Mouse (Mus musculus): ENCODE measurements around the gene Yif1b. TPM values are rescaled to one million over a fixed set of nuclear protein-coding genes. Genes with fewer than 3 reads are reported as not detected.

Yif1b gene
- total RNA-seq (2023): 21.5 to 26.9 TPM (median 23.7 TPM) in 4 replicates

DNA sequence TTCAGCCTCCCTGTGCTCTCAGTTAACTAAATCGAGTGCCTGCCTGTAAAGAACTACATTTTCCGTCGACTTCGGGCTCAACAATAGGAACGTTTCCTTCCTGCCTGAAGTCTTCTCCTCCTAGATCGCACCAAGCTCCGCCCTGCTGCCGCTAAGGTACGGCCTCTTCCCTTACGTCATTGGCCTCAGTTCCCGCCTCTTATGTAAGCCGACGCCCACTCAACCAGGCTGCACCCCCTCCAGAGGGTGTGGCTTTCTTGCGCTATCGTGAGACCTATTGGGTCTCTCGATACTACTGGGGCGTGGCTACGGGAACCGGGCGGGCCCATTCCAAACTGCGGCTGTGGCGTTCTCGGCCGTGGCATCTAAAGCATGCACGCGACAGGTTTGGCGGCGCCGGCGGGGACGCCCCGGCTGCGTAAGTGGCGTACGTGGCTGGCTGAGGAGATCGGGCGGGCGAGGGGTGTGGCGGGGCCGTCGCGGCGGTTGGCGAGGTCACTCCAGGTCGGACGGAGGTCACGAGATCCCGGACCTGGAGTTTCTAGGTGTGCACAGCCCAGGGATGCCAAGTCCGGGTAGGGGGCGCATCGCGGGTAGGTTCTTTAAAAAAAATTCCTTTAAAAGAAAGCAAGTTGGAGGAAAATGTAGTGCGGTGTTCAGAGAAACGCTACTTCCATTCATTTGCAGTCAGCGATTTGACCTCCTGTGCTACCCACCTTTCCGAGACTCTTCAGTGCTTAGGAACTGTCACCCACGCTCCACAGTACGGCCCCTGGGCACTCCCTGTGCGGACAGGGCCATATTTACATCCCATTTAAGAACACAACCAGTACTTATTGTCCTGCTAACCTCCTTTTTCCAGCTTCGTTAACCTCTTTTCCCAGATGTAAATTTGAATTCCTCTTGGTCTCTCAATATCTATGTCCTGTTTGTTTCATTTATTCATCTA lies at the start of gene Yif1b:
Gene Yif1b (plus strand): TSS at position 311 of the 949 bp plus-strand sequence.

DNA sequence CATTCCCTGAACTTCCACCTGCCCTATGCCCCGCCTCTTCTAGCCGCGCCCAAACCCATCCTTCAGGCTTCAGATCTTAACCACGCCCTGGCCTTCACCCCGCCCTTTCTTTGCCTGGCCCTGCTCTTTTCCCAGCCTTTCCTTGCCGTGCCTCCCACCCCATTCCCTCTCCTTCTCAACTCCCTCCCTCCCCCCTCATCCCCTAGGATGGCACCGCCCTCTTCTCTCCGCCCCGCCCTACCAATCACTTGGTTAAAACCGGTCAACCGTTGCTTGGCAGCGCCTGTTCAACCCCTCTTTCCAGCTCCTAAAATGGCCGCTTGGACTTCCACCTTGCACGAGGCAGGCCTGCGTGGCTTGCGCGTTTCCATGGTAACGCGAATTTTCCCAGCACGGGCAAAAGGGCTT lies 24.4 kb upstream of the Yif1b start, which contains the start of gene Catsperg1:
Gene Catsperg1 (minus strand): TSS at position 361 of the 408 bp plus-strand sequence.

DNA sequence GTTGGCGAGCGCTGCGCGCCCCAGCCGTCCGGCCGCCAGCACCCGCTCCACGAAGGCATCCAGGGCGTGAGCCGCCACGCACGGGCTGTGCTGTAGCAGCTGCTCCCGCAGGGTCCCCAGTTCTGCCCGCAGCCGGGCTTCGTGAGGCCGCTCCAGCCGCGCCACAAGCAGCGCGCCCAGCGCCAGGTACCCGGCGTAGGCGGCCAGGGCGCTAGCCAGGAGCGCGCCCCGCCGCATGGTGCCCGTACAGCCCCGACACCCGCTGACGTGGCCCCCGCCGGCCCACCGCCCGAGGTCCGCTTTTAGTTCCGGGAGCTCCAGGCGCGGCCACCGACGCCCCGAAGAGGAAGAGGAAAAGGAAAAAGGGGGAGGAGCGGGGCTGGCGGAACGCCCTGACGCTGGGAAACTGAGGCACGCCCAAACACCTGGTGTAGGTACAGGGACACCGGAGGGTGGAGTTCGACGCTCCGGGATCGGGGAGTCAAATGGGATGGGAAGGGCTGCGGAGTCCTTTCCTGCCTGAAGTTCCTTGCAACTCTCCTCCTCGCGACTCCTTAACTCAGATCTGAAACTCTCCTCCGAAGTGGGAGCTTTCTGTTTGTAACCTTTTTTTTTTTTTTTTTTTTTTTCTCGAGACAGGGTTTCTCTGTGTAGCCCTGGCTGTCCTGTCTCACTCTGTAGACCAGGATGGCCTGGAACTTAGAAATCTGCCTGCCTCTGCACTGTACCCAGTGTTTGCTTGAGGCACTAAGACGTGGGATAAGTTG lies 5.7 kb upstream of the Yif1b start, which contains the start of gene Kcnk6:
Gene Kcnk6 (minus strand): TSS at position 269 of the 767 bp plus-strand sequence.

DNA sequence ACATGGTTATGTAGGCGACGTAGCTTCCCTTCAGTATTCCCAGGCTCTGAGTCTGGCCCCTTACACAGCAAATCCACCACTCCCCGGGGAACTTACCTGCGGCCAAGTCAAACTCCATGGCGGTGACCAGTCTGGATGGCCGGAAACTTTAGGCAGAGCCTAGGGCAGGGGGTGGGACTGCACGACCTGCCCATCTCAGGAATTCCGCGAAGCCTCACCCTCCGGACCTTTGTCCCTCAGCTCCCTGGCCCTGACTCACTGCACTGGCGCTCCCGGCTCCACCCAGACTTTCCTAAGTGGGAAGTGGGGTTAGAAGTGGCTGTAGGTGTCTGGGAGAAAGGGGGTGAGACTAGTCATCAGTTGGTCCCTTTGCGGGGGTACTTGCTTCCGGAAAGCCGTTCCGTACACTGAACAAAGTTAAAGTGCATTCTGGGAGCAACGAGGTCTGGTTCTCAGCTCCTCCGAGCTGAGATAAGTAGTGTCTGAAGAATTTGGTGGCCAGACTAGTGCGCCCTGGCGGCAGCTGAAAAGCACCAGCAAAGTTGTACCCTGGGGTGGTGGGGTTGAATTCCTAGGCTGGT lies 10.2 kb downstream of the Yif1b start, which contains the start of gene 2200002D01Rik:
Gene 2200002D01Rik (minus strand): TSS at position 206 of the 581 bp plus-strand sequence.

DNA sequence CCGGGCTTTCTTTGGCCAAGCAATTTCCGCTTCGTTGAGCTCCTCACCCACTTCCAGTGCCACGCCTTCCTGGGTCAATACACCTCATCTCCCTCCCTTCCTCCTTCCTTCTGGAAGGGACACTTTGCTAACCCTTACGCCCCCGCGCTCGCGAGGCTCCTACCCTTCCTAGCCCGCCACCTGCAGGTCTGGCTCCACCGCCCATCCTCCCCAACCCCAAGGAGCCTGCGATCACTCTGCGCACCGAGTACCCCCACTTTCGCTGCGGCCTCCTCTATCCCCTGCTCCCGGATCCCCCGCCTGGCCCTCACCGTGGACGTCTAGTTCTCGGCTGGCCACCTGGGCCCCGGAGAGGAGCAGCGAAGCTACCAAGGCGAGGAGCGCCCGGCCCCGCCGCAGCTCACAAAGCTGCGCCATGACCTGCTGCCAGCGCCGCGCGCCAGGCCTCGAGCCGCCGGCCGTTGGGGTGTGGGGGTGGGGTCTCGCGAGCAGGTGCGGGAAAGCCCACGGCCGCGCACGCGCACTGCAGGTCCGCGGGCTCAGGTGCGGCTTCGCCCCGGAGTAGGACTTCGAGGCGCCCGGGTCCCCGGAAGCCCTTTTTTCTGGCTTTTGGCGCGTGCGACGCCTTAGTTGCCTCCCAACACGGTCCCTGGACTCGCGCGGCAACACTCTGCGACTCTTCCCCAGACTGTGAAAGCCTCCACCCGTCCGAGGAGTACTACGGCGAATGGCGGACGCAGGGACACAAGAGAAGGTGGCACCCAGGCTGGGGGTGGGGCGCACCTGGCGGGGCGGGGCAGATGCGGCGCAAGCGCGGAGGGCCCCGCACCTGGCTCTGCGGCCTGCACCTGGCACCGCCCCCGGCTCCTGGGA lies 43.3 kb downstream of the Yif1b start, which contains the start of gene Spint2:
Gene Spint2 (minus strand): TSS at position 712 of the 873 bp plus-strand sequence.

DNA sequence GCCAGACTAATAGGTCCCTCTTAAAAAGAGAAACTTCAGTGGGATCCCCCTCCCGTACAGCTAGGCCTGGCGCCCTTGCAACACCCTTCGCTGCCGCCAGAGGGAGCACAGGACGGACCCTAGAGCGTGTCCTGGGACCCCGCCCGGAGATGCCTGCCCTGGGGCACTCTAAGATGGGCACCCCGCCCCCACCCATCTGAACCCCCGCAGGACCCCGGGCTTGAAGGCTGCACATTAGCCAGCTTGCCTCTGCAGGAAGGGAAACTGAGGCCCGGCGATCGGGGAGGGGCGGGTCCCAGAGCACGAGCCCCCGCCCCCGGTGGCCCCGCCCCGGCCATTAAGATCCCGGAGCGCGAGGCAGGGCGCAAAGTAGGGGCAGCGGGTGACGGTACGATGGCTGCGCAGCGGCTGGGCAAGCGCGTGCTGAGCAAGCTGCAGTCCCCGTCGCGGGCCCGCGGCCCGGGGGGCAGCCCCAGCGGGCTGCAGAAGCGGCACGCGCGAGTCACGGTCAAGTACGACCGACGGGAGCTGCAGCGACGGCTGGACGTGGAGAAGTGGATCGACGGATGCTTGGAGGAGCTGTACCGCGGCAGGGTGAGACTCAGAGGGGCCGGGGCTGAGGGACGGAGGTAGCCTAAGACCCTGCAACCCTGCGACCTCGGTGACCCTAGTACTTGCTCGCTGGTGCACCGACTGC lies 51.0 kb downstream of the Yif1b start, which contains the start of gene Ppp1r14a:
Gene Ppp1r14a (plus strand): TSS at position 367 of the 697 bp plus-strand sequence.

Other genes with a start within 250 kb of the Yif1b start
- 0.18 to 0.60 TPM (median 0.46 TPM) in 4 replicates for gene Ryr1, start 113.2 kb upstream of the Yif1b start, total RNA-seq (2023)
- gene Rasgrp4, start 103.5 kb upstream of the Yif1b start, total RNA-seq (2023): 3.2 to 5.5 TPM (median 3.9 TPM) in 4 replicates
- gene Fam98c, start 82.1 kb upstream of the Yif1b start, total RNA-seq (2023): 25.1 to 29.8 TPM (median 26.9 TPM) in 4 replicates
- gene Ggn, start 68.1 kb upstream of the Yif1b start, total RNA-seq (2023): 0.33 TPM in 1 of 4 replicates, not detected in the others
- gene Spred3, start 67.9 kb upstream of the Yif1b start, total RNA-seq (2023): 1.3 to 3.5 TPM (median 2.6 TPM) in 4 replicates
- gene Psmd8, start 57.6 kb upstream of the Yif1b start, total RNA-seq (2023): 226 to 244 TPM (median 237 TPM) in 4 replicates
- 1.5 to 3.6 TPM (median 1.8 TPM) in 4 replicates for gene Catsperg1, start 24.3 kb upstream of the Yif1b start, total RNA-seq (2023)
- gene Kcnk6, start 5.8 kb upstream of the Yif1b start, total RNA-seq (2023): 1.0 to 1.4 TPM (median 1.2 TPM) in 4 replicates
- gene 2200002D01Rik, start 10.1 kb downstream of the Yif1b start, total RNA-seq (2023): 0.66 to 3.5 TPM (median 3.3 TPM) in 4 replicates
- 34.2 to 44.3 TPM (median 35.8 TPM) in 4 replicates for gene Spint2, start 43.6 kb downstream of the Yif1b start, total RNA-seq (2023)
- gene Ppp1r14a, start 51.0 kb downstream of the Yif1b start, total RNA-seq (2023): not detected in 4 replicates
- gene Dpf1, start 65.6 kb downstream of the Yif1b start, total RNA-seq (2023): 0.61 to 1.1 TPM (median 0.81 TPM) in 4 replicates